Mouse (Mus musculus) lung, postnatal 36 days (tissue): ENCODE measurements around the gene Arid5a.

ENCODE experiments used
- DNase-seq: peaks from one replicate; pipeline ENCODE4 v3.0.0; 2022; ENCODE audit warnings: mixed read lengths

Gene Arid5a

DNA sequence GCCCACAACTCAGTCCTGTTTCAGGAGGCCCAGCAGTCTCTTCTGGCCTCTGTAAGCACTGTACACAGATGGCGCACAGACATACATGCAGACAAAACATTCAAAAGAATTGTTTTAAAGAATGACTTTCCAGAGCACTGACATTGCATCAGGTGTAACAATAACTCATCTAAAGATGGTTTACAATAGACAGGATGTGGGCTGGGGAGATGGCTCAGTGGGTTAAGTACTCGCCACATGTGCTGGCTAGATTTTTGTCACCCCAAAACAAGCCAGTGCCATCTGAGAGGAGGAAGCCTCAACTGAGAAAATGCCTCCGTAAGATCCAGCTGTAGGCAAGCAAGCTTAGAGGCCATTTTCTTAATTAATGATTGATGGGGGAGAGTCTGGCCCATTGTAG is 13.1 kb upstream of the Arid5a start:
- no peak for DNase-seq

DNA sequence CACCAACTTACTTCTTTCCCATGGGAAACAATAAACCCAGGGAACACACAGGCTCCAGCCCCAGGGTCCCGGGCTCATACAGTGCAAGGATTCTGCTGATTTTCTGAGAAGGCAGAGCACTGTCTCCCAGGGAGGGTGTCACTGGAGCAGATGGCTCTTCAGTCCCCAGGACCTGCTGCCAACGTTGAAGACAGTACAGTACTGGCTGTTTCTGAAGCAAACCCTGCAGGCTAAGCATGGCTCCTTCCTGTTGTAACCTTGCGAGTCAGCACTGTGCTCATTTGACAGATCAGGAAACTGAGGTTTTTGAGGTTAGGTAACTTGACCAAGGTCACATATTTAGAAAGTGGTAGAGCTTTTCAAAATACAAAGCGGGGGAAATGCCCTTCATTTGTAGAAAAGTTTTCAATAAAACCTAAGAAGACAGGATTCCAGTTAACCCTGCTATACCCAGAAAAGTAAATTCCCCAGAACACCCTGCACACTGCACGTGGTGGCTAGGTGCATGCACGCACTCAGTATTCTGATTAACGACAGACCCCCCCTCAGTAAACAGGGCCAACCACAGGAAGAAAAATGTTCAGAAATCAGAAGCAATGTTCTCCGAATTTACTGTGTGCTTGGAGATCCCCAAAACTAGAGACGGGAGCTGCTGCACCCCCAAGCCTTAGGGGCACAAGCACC is 10.9 kb upstream of the Arid5a start:
- peak; percentile 51 for DNase-seq

DNA sequence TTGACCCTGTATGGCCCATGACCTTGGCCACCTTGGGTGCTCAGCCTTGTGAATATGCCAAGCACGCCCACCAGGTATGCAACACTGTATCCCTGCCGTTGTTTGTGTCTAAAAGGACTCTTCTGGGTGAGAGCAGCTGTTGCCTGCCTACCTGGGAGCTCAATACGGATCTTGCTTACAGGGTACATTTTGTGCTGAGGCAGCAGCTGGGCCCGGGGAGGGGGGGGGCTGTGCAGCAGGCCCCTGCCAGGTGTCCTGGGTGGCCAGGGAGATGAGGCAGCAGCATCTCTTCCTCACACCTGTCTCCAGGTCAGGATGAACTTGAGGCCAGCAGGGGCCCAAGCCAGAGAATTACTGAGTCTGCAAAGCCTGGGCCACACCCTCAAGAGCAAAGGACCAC is 9.4 kb upstream of the Arid5a start:
- DNase-seq: no peak

DNA sequence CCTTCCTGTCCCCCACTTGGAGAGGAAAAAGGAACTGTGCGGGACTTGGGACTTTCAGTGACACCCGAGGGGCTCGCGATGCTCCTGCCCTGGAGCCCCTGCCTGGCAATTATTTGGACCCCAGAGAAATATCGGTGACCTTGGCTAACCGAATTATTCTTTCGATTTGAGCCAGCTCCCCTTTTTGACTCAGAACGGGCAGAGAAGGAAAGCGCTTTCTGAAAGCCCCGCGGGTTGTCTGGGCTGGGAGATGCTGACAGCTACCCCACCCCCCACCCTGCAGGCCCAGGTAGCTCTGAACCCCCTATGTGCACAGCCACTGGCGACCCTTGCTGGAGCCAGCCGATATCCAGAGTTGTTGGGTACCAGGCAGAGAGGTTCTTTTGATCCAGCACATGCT is 8.4 kb upstream of the Arid5a start:
- DNase-seq: no peak

DNA sequence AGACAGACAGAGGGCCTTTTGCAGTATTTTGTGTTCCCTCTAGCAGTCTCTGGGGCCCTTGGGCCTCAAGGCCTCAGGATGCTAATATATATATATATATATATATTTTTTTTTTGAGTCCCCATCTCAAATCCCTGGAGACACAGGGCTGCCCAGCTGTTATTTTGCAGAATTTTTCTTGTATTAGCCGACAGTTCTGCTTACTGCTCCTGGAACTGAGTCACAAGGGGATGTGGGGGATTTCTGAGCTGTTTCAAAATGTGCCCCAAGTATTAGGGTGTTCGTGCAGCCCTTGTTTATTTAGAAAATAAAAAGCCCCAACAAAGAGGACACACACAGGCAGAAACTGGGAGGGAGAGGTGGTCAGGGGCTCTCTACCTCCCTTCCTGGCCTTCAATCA is 7.9 kb upstream of the Arid5a start:
- DNase-seq: no peak

DNA sequence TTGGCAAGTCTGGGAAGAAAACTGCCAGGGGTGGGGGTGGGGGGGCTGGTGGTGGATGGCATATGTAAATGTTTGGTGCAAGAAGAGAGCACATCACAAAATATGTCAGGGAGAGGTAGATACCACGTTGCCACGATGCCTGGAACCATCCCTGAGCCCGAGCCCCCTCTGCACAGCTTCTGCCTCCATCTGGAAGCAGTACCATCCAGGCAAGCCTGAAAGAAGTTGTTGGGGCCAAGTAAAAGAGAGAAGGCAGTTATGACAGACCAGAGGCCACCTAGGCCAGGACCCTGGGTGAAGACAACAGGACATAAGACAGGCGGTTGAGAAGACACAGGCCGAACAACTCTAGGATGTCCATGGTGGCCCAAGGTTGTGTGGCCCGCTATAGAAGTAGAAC is 7.0 kb upstream of the Arid5a start:
- no peak for DNase-seq

DNA sequence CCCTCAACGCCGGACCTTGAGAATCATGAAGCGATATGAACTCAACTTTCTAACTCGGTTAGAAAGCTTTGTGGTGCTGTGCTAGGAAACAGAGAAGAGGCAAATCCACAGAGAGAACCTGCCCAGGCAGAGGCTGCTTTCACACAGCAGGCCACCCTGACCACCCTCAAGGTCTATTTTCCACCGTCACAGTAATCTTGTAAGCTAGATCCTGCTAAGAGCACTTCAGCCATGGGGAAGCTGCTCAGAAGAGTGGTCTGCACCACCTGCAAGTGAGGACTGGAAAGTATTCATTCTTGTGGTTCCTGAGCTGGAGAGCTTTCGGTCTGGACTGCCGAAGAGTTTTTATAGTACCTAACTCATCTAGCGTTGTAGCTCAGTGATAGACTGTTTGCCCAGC is 5.3 kb upstream of the Arid5a start:
- no peak for DNase-seq

DNA sequence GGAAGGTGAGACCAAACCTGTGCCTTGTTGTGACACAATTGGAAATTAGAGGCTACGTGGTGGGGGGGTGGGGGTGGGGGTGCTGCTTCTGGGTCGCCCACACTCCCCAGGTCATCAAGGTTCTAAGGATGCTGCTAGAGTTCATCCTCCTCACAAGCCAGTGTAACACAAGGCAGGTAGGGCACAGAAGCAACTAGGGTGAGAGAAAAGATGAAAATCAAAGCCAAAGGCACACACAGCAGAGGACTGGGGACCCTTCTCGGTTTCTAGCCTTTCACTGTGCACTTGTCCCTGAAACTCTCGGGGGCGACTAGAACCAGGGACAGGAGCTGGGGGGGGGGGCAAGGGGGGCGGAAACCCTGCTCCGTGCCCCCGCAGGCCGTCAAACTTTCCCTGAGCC is 4.6 kb upstream of the Arid5a start:
- DNase-seq: no peak

DNA sequence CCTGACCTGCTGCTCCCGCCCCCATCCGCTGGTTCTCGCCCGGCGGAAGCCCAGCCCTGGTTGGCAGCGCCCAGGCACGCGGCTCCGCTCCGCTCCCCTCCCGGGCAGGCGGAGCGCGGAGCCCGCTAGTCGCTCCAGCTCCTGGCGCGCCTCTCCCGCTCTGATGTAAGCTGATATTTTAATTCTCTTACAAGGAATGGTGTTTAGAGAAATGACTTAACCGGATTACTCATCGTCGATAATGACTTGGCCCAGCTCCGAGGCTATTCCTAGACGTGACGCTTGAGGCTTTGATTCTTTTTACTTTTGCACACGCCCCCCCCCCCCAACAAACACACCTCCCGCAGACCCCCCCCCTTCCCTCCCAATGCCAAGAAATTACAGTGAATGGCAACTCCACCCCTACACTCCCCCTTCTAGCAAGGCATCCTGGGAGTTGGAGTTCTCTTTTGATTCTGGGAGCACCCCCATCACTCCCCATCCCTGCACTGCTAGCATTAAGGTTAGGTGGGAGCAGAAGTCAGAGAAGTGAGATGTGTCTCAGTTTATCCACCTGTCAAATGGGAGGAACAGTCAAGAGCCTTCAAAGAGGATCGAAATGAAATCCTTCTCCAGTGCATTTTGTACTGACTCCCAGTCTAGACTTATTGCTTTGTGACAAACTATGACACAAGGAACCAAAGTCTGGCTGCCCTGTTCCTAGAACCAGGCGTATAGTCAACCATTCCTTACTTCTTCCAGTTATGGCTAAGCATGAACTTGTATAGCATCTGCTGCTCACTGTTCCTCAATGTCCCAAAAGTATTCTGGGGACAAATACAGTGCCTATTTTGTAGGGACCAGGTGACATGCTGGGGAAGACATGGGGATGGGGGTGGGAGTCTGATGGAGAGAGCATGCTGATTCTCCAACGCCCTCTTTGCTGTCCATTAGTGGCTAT is 3.9 kb upstream of the Arid5a start:
- DNase-seq: peak; percentile 96

DNA sequence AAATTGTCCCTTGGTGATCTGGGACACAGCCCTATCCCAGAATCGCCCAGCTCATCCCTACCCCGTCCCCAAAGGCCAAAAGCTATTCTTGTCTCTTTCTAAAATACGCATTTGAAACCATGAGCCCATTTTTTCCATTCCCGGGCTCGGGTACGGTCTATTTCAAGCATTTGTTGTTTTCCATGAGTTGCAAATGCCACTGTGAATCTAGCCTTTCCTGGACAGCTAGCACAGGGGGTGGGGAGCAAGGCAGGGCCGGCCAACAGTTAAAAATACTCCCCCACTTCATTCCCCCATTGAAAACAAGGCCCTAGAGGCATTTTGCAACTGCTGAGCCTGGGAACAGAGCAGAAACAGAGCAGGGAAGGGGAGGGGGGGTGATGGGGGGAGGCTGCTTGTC is 2.8 kb upstream of the Arid5a start:
- no peak for DNase-seq

DNA sequence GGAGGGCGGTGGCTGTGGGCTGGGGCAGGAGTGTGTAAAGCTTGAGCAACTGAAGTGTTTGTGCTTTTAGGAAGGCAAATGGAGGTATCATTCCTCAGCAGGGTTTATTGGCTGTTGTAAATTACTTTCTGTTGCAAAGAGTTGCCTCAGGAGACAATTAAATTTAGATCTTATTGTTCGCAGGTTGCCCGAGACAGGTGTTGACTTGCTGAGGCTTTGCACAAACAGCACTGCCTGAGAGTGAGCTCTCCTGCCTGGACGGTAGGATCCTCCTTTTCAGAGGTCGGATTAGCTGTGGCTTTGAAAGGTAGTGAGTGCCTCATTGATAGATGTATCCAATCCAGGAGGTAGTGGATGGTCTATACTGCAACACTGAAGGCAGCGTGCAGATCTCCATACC is 1.4 kb upstream of the Arid5a start:
- DNase-seq: no peak

DNA sequence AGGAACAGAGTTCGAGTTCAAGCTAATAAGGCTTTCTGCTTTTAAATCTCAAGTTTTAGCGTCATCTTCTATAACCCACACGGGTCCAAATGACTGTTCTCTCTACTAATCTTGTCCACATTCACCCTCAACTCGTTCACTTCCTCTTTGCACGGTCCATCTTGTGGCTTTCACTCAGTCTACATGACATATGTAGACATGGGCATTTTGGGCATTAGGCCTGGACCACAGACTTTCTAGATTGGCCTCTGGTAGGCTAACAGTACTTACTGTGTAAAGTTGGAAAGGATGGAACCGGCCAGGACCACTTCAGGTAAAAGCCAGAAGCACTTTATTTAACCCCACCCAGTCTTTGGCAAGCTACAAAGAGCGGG is 425 bp upstream of the Arid5a start:
- peak; percentile 12 for DNase-seq

DNA sequence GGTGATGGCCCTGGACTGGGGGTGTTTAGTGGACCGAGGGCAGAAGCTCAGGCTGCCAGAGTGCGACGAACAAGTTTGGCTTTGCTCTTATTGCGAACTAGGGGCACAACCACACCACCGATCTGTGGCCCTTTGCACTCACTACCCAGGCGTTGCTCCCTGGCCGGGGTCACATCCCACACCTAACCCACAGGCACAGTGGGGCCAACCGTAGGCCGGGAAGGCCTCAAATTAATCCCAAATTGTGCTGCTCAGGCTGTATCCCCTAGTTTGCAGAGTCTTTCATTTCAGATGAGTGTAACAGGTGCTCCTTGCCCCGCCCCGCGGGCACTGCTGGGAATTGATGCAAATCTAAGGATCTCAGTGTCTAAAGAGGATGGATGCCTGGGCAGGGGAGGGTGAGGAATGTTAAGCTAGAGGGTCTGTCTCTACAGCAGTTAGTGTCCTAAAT is 943 bp downstream of the Arid5a start:
- peak; percentile 30 for DNase-seq

DNA sequence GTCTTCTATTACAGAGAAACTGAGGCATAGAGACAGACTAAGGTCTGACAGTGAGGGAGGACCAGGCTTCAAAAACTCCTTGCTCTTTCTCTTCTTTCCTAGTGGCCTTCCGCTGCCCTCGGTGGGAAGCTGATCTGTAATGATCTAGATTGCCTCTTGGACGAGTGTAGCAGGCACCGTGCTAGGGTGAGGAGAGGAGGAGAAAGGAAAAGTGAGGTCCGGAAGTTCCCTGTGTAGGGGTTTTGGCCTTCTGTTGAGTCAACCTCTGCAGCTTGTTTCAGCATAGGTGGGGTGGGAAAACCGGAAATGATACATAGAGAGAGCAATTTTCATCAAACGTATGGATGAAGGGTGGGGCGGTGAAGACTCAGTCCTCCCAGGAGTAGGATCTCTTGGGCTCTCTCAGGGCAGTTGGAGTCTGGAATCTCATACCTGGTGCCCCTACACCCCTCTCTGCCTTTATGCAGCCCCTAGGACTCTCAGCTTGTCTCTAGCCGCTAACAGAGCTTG is 1.5 kb downstream of the Arid5a start:
- DNase-seq: no peak

DNA sequence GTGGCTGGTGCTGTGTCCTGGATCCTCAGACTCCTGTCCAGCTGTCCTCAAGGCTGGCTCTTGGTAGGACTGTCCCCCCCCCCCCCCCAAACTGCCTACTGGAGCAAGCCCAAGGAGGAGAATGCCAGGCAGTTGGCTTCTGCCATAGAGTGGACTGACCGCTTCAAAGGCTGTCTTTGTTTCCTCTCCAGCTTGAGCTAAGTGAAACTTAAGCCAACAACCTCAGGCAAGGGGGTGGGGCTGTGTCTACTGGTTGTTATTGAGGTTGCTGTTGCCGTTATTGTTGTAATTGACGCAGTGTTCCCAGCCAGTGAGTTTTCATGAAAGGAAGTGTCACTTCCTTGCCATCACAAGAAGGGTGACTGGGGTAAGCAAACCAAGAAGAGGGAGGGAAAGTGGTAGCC is 2.0 kb downstream of the Arid5a start:
- DNase-seq: peak; percentile 82

DNA sequence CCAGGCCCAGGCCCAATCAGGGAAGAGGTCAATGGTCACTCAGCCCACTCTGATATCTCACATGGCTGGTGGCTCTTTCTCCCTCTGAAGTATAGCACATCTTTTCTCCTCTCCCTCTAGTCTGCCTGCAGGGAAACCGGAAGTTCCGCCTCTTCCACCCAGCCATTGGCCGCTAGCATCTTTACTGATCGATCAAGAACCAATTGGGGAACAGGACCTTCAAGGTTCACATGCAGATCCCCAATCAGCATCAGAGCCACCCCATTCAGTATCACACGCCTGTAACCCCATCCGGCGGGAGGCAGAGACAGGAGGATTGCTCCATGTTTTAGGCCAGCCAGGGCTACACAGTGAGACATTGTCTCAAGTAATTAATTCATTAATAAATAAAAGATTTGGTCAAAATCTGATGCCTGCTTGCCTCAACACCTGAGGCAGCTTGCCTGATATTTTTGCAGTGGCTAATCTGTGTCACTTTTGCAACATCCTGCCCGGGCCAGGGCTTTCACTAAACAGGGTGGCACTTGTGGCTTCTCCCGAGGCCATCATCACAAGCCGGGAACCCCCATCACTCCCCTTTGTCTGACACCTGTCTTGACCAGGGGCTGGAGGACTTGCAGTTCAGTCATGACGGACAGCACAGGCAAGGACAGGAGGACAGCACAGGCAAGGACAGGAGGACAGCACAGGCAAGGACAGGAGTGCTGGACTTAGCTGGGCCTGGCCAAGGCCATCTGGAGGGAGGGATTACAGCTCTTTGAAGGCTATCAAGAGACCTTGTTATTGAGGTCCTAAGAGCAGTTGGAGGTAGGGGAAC is 7.6 kb downstream of the Arid5a start:
- DNase-seq: peak; percentile 38

DNA sequence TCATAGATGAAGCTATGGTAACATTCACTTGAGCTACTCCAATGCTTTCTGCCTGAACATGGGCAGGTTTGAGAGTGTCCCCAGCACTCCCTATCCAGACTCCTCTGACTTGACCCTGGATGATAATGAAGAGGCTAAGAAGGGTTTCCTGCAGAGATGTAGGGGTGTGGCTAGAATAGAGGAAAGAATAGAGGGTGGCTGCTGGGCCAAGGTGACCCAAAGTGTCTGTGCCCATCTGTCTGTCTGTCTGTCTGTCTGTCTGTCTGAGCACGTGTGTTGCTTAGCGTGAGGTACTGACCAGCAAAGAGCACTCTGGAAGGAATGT is 8.2 kb downstream of the Arid5a start:
- DNase-seq: no peak

DNA sequence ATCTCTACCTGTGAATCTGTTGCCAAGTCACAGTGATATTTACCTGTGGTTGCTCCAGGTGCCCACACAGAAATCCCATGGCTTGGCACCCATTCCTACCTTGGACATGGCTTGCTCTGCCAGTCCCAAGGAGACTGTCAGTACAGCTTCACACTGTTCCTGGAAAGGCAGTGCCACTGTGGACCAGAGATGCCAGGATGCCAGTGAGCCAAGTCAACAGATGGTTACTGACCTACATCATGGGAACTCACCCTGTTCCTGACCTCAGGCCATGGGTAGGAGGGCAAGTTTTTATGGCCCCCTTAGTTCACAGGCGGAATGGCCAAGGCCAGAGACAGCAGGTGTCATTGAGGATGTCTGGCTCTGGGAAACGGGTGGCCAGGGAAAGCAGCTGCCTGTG is 13.6 kb downstream of the Arid5a start:
- DNase-seq: no peak

DNA sequence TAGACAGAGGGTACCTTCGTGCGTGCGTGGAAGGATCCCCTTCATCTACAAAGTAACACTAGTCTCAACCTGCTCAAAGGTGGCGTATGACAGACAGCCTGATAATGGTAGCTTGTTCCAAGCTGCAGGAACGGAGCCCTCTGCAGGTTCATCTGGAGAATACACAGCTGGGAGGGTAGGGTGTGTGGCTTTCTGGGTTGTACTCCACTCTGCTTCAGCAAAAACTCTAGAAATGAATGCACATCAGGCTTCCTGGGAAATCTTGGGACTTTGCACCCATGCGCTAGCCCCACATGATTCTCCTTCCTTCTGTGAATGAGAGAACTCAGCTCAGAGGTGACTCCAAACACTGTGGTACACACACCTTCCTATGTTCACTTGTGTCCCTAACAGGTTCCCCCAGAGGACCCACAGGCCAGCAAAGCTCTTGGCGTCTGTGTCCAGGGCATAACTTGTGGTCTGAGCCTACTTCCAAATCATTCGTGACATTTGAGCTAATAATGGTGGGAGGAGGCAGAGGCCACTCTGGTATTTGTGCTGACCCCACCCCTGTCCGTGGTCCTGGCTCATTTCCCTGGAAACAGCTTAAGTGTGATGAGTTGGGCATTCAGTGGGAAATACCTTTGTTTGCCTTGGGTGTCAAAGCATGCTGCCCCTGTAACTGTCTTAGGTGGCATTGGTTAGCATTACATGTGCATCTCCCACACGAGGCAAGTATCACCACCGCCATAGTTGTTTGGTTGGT is 14.5 kb downstream of the Arid5a start:
- DNase-seq: no peak

DNA sequence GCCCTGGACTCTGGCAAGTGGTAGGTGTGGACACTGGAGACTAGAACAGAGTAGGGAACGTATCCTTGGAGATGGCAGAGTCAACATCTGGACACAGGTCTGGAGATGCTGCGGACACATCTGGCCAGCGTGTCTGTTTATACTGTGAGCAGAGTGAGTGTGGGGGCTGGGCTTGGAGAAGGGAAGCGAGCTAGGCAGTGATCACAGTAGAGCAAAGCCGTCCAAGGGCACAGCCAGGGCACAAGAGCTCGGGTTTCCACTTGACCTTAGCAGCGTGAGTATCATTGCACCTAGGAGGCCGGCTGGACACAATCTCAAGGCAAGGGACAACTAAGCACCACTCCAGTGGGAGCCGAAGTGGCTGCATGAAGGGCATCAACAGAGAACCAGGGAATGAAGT is 15.5 kb downstream of the Arid5a start:
- peak; percentile 54 for DNase-seq

DNA sequence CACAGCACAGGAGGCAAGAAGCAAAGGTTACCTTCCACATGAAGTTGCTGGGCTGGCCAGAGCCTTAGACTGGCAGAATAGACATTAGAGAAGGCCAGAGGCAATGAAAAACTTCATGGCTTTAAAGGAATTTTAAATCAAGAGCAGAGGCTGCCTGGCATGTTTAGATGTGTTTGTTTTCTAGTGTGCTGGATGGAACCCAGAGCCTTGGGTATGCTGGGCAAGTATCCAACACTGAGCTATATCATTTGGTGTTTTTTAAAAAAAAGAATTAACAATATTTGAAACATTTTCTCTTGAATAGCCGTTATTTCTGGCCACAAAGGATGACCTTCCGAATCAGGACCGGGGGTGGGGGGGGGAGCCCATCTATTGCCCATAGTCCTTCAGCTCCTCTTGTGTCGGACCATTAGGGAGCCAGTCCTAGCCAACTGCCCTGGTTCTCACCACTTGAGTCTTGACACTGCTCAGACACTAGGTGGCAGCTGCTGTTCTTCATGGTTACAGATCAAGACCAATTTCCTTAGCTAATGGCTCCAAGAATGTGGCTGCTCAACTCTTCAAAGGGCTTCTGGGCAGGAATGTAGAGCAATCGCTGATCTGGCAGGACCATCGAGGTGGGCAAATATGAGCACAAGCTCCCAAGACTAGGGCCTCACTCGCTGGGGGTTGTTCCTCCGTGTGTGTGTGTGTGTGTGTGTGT is 16.4 kb downstream of the Arid5a start:
- peak; percentile 81 for DNase-seq

DNA sequence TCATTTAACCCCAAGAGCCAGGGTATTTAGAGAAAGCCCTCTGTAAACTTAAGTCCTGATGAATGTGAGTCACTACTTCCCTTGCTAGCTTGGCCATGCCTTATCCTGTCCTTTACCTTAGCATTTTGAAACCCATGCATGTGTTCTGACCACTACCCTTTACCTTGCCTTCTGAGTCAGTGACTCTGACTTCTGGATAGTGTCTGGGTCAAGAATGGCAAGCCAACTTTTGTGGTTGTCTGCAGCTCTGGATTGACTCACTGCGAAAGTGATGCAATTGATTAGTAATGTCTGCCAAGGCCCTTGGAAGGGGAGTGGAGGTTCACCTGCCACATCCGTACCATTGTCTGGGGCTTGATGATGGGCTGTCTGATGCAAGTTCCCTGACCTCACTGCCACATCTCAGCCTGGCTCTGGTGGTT is 18.4 kb downstream of the Arid5a start:
- peak; percentile 13 for DNase-seq
